Mouse (Mus musculus) forebrain, embryonic 14.5 days (tissue): ENCODE data around the gene Wars2. TPM values are rescaled to one million over a fixed set of nuclear protein-coding genes. Genes with fewer than 3 reads are reported as not detected.

Source experiments
- ATAC-seq: fragments of 200-750 bp; cut with Nextera tagmentation; 2 replicates; pipeline ENCODE4 v1.8.0; 2017; ENCODE audit warnings: mild to moderate bottlenecking, moderate library complexity
- DNase-seq: peaks from one replicate; pipeline ENCODE4 v3.0.0-alpha.2; 2015; ENCODE audit warnings: low spot score
- H3K27ac ChIP-seq: fragments of 300-500 bp; sonication (generic); 2 replicates; pipeline ENCODE4 v1.5.1; 2014; ENCODE audit warnings: low read depth, mild to moderate bottlenecking, control low read depth, low read length, moderate library complexity
- H3K27me3 ChIP-seq: fragments of 300-500 bp; sonication (generic); replicated peaks from 2 replicates; pipeline ENCODE4 v1.6.1; 2014; ENCODE audit warnings: low read length, control low read depth, mixed read lengths; ENCODE audit not compliant: control insufficient read depth, insufficient read depth
- H3K36me3 ChIP-seq: fragments of 300-500 bp; sonication (generic); 2 replicates; pipeline ENCODE4 v1.6.1; 2014; ENCODE audit warnings: low read length, control low read depth; ENCODE audit not compliant: control insufficient read depth, insufficient read depth
- H3K4me1 ChIP-seq: fragments of 300-500 bp; sonication (generic); 2 replicates; pipeline ENCODE4 v1.6.1; 2014; ENCODE audit warnings: antibody characterized with exemption, low read length, control low read depth; ENCODE audit not compliant: control insufficient read depth, insufficient read depth
- H3K4me2 ChIP-seq: fragments of 300-500 bp; sonication (generic); 2 replicates; pipeline ENCODE4 v1.6.1; 2014; ENCODE audit warnings: mild to moderate bottlenecking, control low read depth, low read length
- H3K4me3 ChIP-seq: fragments of 300-500 bp; sonication (generic); 2 replicates; pipeline ENCODE4 v1.5.1; 2014; ENCODE audit warnings: low read depth, low read length, control low read depth
- H3K9ac ChIP-seq: fragments of 300-500 bp; sonication (generic); 2 replicates; pipeline ENCODE4 v1.6.1; 2014; ENCODE audit warnings: mild to moderate bottlenecking, low read length, control low read depth, moderate library complexity
- H3K9me3 ChIP-seq: fragments of 300-500 bp; sonication (generic); replicated peaks from 2 replicates; pipeline ENCODE4 v1.6.1; 2016; ENCODE audit warnings: low read length, control low read depth, mixed read lengths; ENCODE audit not compliant: control insufficient read depth
- WGBS: fragments of 180-500 bp; shearing (Covaris S2); extraction: QIAGEN DNeasy Blood & Tissue Kit; methylation state at CpG from one replicate; pipeline ENCODE4 v1.1.7; 2014; 5-methylcytosine and 5-hydroxymethylcytosine counted together
- polyA plus RNA-seq: library from polyadenylated mRNA; unstranded; fragments of >200 nt; fragmentation: Nextera tagmentation; extraction: Ambion mirVana; gene quantifications from 2 replicates; pipeline ENCODE4 v1.2.1, GENCODE M21; 2014

Gene Wars2
- polyA plus RNA-seq, 1 experiment from 2014 or later: 4.9 TPM

GRCm38 (mm10) chr3:99255411-99256365, 114.8 kb downstream of the Wars2 start:
- Histone ChIP-seq H3K27ac (no peak overlapping the region), H3K4me1 (peaks cover 3% of the 10 kb centered on the region; the same call in 1 of the 2 replicates), H3K9me3 (no peaks in the 10 kb centered on the region), H3K4me2 (no peak overlapping the region), H3K4me3 (no peak overlapping the region), H3K27me3 (peaks cover 93% of the 10 kb centered on the region), H3K36me3 (no peaks in the 10 kb centered on the region), H3K9ac (no peak overlapping the region)
- DNase-seq: no peak
- WGBS: 1% methylated on average over 11 of the region's 11 CpGs
- ATAC-seq: no peak

GRCm38 (mm10) chr3:99256366-99256750, 115.5 kb downstream of the Wars2 start:
- ATAC-seq (no peak), DNase-seq (no peak)
- H3K27ac ChIP-seq: no peak overlapping the region
- no peaks in the 10 kb centered on the region for H3K36me3 ChIP-seq
- H3K9ac ChIP-seq: no peak overlapping the region
- WGBS: 3% methylated on average over 11 of the region's 11 CpGs
- no peak overlapping the region for H3K4me3 ChIP-seq
- no peak overlapping the region for H3K4me2 ChIP-seq
- no peaks in the 10 kb centered on the region for H3K9me3 ChIP-seq
- H3K4me1 ChIP-seq: peaks cover 3% of the 10 kb centered on the region; the same call in 1 of the 2 replicates
- H3K27me3 ChIP-seq: peaks cover 93% of the 10 kb centered on the region

GRCm38 (mm10) chr3:99256766-99257165, 115.9 kb downstream of the Wars2 start:
- Histone ChIP-seq H3K9ac (no peak overlapping the region), H3K4me3 (no peak overlapping the region), H3K4me1 (peaks cover 3% of the 10 kb centered on the region; the same call in 1 of the 2 replicates), H3K27ac (no peak overlapping the region), H3K36me3 (no peaks in the 10 kb centered on the region), H3K9me3 (no peaks in the 10 kb centered on the region), H3K27me3 (peaks cover 92% of the 10 kb centered on the region), H3K4me2 (no peak overlapping the region)
- ATAC-seq (no peak), DNase-seq (no peak)
- under 1% methylated on average over 20 of the region's 20 CpGs for WGBS

- peaks cover 3% of the 10 kb centered on the region; the same call in 1 of the 2 replicates for H3K4me1 ChIP-seq
- no peak overlapping the region for H3K9ac ChIP-seq
- WGBS: 2% methylated on average over 29 of the region's 29 CpGs
- H3K4me3 ChIP-seq: no peak overlapping the region
- H3K9me3 ChIP-seq: no peaks in the 10 kb centered on the region
- DNase-seq (no peak), ATAC-seq (no peak)
- H3K27me3 ChIP-seq: peaks cover 93% of the 10 kb centered on the region
- H3K27ac ChIP-seq: no peak overlapping the region
- H3K36me3 ChIP-seq: no peaks in the 10 kb centered on the region
- no peak overlapping the region for H3K4me2 ChIP-seq
Observed at GRCm38 (mm10) chr3:99257586-99258577, 117.0 kb downstream of the Wars2 start.

- Histone ChIP-seq H3K9ac (no peak overlapping the region), H3K4me3 (no peak overlapping the region), H3K9me3 (no peaks in the 10 kb centered on the region), H3K4me1 (no peaks in the 10 kb centered on the region), H3K36me3 (no peaks in the 10 kb centered on the region), H3K27ac (no peak overlapping the region), H3K27me3 (peaks cover 93% of the 10 kb centered on the region), H3K4me2 (no peak overlapping the region)
- DNase-seq (no peak), ATAC-seq (no peak)
- WGBS: 1% methylated on average over 6 of the region's 6 CpGs
Observed at GRCm38 (mm10) chr3:99259741-99260270, 118.9 kb downstream of the Wars2 start.

- ATAC-seq: no peak
Observed at GRCm38 (mm10) chr3:99260395-99260794, 119.5 kb downstream of the Wars2 start.

GRCm38 (mm10) chr3:99261371-99261791, 120.5 kb downstream of the Wars2 start:
- no peaks in the 10 kb centered on the region for H3K36me3 ChIP-seq
- DNase-seq: no peak

More at GRCm38 (mm10) chr3:99260395-99260794, 119.5 kb downstream of the Wars2 start:
- Histone ChIP-seq H3K4me3 (no peak overlapping the region), H3K27me3 (peaks cover 94% of the 10 kb centered on the region), H3K4me1 (no peaks in the 10 kb centered on the region), H3K27ac (no peak overlapping the region), H3K9me3 (no peaks in the 10 kb centered on the region), H3K9ac (no peak overlapping the region), H3K36me3 (no peaks in the 10 kb centered on the region), H3K4me2 (no peak overlapping the region)
- WGBS: 31% methylated on average over 2 of the region's 2 CpGs
- DNase-seq: no peak

GRCm38 (mm10) chr3:99261986-99262385, 121.1 kb downstream of the Wars2 start:
- no peaks in the 10 kb centered on the region for H3K4me1 ChIP-seq
- no peak overlapping the region for H3K9ac ChIP-seq
- WGBS: 1% methylated on average over 2 of the region's 2 CpGs
- no peaks in the 10 kb centered on the region for H3K9me3 ChIP-seq
- H3K27ac ChIP-seq: no peak overlapping the region
- no peak for ATAC-seq
- H3K36me3 ChIP-seq: no peaks in the 10 kb centered on the region
- H3K4me3 ChIP-seq: no peak overlapping the region
- H3K27me3 ChIP-seq: peaks cover 89% of the 10 kb centered on the region
- H3K4me2 ChIP-seq: no peak overlapping the region
- DNase-seq: no peak

More at GRCm38 (mm10) chr3:99261371-99261791, 120.5 kb downstream of the Wars2 start:
- no peaks in the 10 kb centered on the region for H3K4me1 ChIP-seq
- H3K27me3 ChIP-seq: peaks cover 92% of the 10 kb centered on the region
- H3K4me3 ChIP-seq: no peak overlapping the region
- no peak overlapping the region for H3K27ac ChIP-seq
- whole genome bisulfite sequencing: 1% methylated on average over 18 of the region's 18 CpGs
- no peak for ATAC-seq
- H3K9me3 ChIP-seq: no peaks in the 10 kb centered on the region
- no peak overlapping the region for H3K4me2 ChIP-seq
- no peak overlapping the region for H3K9ac ChIP-seq
